Comparison of ENCODE assay signal across 15 mouse cellular contexts in the genomic region with DNA sequence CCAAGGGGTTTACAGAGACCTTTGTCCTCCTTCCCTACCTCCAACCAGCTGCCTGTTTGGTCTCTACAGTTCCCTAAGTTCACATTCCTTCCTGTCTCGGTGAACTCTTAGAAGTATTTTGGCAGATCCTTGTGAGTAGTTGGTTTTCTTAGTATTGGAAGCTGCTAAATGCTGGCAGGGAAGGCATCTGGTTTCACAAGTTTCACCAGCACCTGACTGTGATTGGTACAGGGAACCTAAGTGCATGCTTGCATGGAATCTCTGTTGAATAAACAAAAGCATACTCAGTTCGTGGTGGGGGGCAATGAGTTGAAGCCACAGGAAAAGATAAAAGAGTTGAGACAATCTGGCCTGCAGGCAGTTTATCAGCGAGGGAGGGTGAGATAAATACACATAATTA. TPM values are rescaled to one million over a fixed set of nuclear protein-coding genes. Genes with fewer than 3 reads are reported as not detected.
DNase-seq lines count a peak whose midpoint lies in the region; ATAC-seq lines count a peak whose summit lies in the region.
"Had no signal": no experiment of that assay in that cellular context is flagged by ENCODE, and none has a peak within 500 bp of the region (broad histone marks: within the 10 kb centered on the region; RNA-seq: fewer than 3 reads in every experiment).

No protein-coding gene starts in this region.

- H3K4me3 ChIP-seq in heart, embryonic 13.5 days, result no peak overlapping the region
- H3K4me3 ChIP-seq in embryonic facial prominence, embryonic 10.5 days, result no peak overlapping the region
- no peak overlapping the region for H3K4me3 ChIP-seq in limb, embryonic 11.5 days (ENCODE audit: low read depth, low read length)
- H3K4me3 ChIP-seq in hindbrain, embryonic 13.5 days, result no peak overlapping the region
- H3K4me3 ChIP-seq: midbrain, embryonic 12.5 days had no signal

- no peak overlapping the region for H3K4me2 ChIP-seq in heart, embryonic 13.5 days
- no peak overlapping the region for H3K4me2 ChIP-seq in limb, embryonic 11.5 days (ENCODE audit: low read depth, severe bottlenecking)
- H3K4me2 ChIP-seq in hindbrain, embryonic 13.5 days, result no peak overlapping the region
- H3K4me2 ChIP-seq: midbrain, embryonic 12.5 days had no signal

- no peak for ATAC-seq in heart, embryonic 13.5 days (ENCODE audit: extremely low read depth, insufficient number of reproducible peaks, low FRiP score, low TSS enrichment)
- no peak for ATAC-seq in limb, embryonic 11.5 days (ENCODE audit: insufficient number of reproducible peaks, low FRiP score, low TSS enrichment, low read depth)
- no peak for ATAC-seq in CD4-positive, CD25-positive, alpha-beta regulatory T cell, adult 4 months
- ATAC-seq in hindbrain, embryonic 13.5 days (ENCODE audit: low FRiP score), result no peak
- ATAC-seq: hindbrain, postnatal 0 days had no signal

- peaks cover 36% of the 10 kb centered on the region for H3K4me1 ChIP-seq in heart, embryonic 13.5 days
- peaks cover 36% of the 10 kb centered on the region for H3K4me1 ChIP-seq in embryonic facial prominence, embryonic 10.5 days
- H3K4me1 ChIP-seq in limb, embryonic 11.5 days (ENCODE audit: control insufficient read depth, insufficient read depth, low read length), result peaks cover 6% of the 10 kb centered on the region; the same call in 1 of the 2 replicates
- H3K4me1 ChIP-seq in hindbrain, embryonic 13.5 days (replicated peaks), result no peaks in the 10 kb centered on the region; the same call in 1 of the 2 replicates
- H3K4me1 ChIP-seq: midbrain, embryonic 12.5 days had no signal

- H3K9ac ChIP-seq in heart, embryonic 13.5 days, result no peak overlapping the region
- no peak overlapping the region for H3K9ac ChIP-seq in limb, embryonic 11.5 days (ENCODE audit: low read length)
- H3K9ac ChIP-seq in hindbrain, embryonic 13.5 days, result no peak overlapping the region
- H3K9ac ChIP-seq: midbrain, embryonic 12.5 days had no signal

- no peak for DNase-seq in heart, adult 18-20 months
- peak; percentile 20 for DNase-seq in 3T3-L1 (ENCODE audit: low read depth, low spot score)
- DNase-seq in embryonic facial prominence, embryonic 10.5 days (ENCODE audit: low spot score), result peak; percentile 33
- peak; percentile 28 for DNase-seq in limb, embryonic 11.5 days (ENCODE audit: low spot score)
- no peak for DNase-seq in left cerebral cortex, adult 8-10 months (ENCODE audit: low spot score in 2 of 2)
- DNase-seq: adrenal gland, postnatal 14 days; B cell, adult 2 months; cerebellum, adult 18-20 months; liver; thymus, postnatal 14 days had no signal

- no peaks in the 10 kb centered on the region for H3K27me3 ChIP-seq in heart, embryonic 13.5 days (replicated peaks)
- no peaks in the 10 kb centered on the region for H3K27me3 ChIP-seq in embryonic facial prominence, embryonic 10.5 days (replicated peaks; ENCODE audit: low read depth, poor library complexity, severe bottlenecking)
- H3K27me3 ChIP-seq in limb, embryonic 11.5 days (ENCODE audit: control insufficient read depth, insufficient read depth, low read length), result no peaks in the 10 kb centered on the region
- no peaks in the 10 kb centered on the region for H3K27me3 ChIP-seq in hindbrain, embryonic 13.5 days
- H3K27me3 ChIP-seq: midbrain, embryonic 12.5 days had no signal

- no peaks in the 10 kb centered on the region for H3K36me3 ChIP-seq in heart, embryonic 13.5 days
- no peaks in the 10 kb centered on the region for H3K36me3 ChIP-seq in embryonic facial prominence, embryonic 10.5 days (replicated peaks)
- no peaks in the 10 kb centered on the region for H3K36me3 ChIP-seq in limb, embryonic 11.5 days (ENCODE audit: control insufficient read depth, insufficient read depth, low read length)
- no peaks in the 10 kb centered on the region for H3K36me3 ChIP-seq in hindbrain, embryonic 13.5 days
- H3K36me3 ChIP-seq: midbrain, embryonic 12.5 days had no signal

- 8% methylated on average over 3 of the region's 3 CpGs for WGBS in heart, embryonic 13.5 days
- 10% methylated on average over 3 of the region's 3 CpGs for WGBS in embryonic facial prominence, embryonic 10.5 days
- WGBS in limb, embryonic 11.5 days, result under 1% methylated on average over 3 of the region's 3 CpGs
- 20% methylated on average over 3 of the region's 3 CpGs for WGBS in hindbrain, embryonic 13.5 days

- H3K27ac ChIP-seq in heart, embryonic 13.5 days (replicated peaks), result peak overlapping the region; percentile 46
- peak overlapping the region; percentile 66 for H3K27ac ChIP-seq in embryonic facial prominence, embryonic 10.5 days (replicated peaks)
- peak overlapping the region; percentile 8; the same call in 1 of the 2 replicates for H3K27ac ChIP-seq in limb, embryonic 11.5 days (replicated peaks; ENCODE audit: low read depth, low read length)
- no peak overlapping the region for H3K27ac ChIP-seq in hindbrain, embryonic 13.5 days
- H3K27ac ChIP-seq: hindbrain, postnatal 0 days; midbrain, embryonic 12.5 days had no signal

- H3K9me3 ChIP-seq in heart, embryonic 13.5 days, result no peaks in the 10 kb centered on the region
- no peaks in the 10 kb centered on the region for H3K9me3 ChIP-seq in embryonic facial prominence, embryonic 10.5 days
- no peaks in the 10 kb centered on the region for H3K9me3 ChIP-seq in limb, embryonic 11.5 days (ENCODE audit: control insufficient read depth, low read length)
- no peaks in the 10 kb centered on the region for H3K9me3 ChIP-seq in hindbrain, embryonic 13.5 days
- H3K9me3 ChIP-seq: midbrain, embryonic 12.5 days had no signal

RNA-seq across cellular contexts. Expression of gene Slc39a10, which starts 7.4 kb away (rescaled TPM):
- 24.6 and 25.8 TPM in 2 replicates for polyA plus RNA-seq in heart, embryonic 13.5 days (2015; fragmentation: Nextera tagmentation; extraction: Ambion mirVana)
- total RNA-seq in heart, adult 18-20 months (2021), result 1 to 10 TPM; 8.3 to 9.3 TPM
- polyA plus RNA-seq in embryonic facial prominence, embryonic 10.5 days (2016; fragmentation: Nextera tagmentation; extraction: Ambion mirVana), result 66.4 and 71.0 TPM in 2 replicates
- polyA plus RNA-seq in limb, embryonic 11.5 days (2014; fragmentation: Nextera tagmentation; extraction: Ambion mirVana), result 68.5 and 73.7 TPM in 2 replicates
- 100 to 1,000 TPM; 162 to 182 (median 168) TPM for total RNA-seq in left cerebral cortex, adult 8-10 months (2022)
- 10 to 100 TPM; 15.2 to 15.8 TPM for polyA plus RNA-seq in CD4-positive, CD25-positive, alpha-beta regulatory T cell, adult 4 months (2017; shearing (Covaris generic))
- 61.0 and 69.1 TPM in 2 replicates for polyA plus RNA-seq in hindbrain, embryonic 13.5 days (2015; fragmentation: Nextera tagmentation; extraction: Ambion mirVana)

Comparison
In these comparisons a context has a peak if more than half of its experiments do, and no peak if none do; other contexts are left out.
1. DNase-seq: peak in 3T3-L1 (single experiment), embryonic facial prominence, embryonic 10.5 days (single experiment) and limb, embryonic 11.5 days (single experiment); none in heart, adult 18-20 months (0 of 2) and left cerebral cortex, adult 8-10 months (0 of 2).